Comparison of ENCODE assay signal across 8 mouse cellular contexts in the genomic region with DNA sequence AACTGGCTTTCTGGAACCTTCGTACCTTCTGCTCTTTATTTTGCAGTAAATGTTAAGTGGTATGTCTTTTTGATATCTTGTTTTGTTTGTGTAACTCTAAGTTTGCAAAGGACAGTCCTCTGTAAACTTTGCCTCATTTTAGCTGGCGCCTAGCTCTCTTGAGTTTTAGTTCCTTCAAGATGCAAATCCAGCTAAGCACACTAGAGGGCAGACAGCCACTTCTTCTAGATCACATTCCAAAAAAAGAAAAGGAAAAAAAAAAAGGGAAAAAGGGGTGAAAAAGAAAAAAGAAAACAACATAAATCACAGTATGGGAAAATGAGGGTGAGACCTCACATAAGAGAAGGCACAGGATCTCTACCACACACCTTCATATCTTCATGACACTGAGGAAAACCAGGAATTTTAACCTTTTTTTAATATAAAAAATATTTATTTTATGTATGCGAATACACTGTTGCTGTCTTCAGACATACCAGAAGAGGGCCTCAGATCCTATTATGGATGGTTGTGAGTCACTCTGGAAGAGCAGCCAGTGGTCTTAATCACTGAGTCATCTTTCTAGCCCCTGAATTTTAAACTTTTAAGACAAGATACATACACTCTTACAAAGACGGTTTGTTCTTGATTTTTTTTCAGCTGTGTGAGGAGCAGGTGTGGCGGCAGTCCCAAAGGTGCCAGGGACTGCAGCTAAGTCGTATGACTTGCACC. TPM values are rescaled to one million over a fixed set of nuclear protein-coding genes. Genes with fewer than 3 reads are reported as not detected.
A peak's percentile ranks its signal among the peaks of the same experiment; 100 is the strongest.
DNase-seq lines count a peak whose midpoint lies in the region; TF ChIP-seq lines count a peak whose summit lies in the region.
"Had no signal": no experiment of that assay in that cellular context is flagged by ENCODE, and none has a peak within 500 bp of the region (broad histone marks: within the 10 kb centered on the region; RNA-seq: fewer than 3 reads in every experiment).

No protein-coding gene starts in this region.

- 52% methylated on average over 6 of the region's 6 CpGs for WGBS in kidney, adult 2 months
- 24% methylated on average over 6 of the region's 6 CpGs for WGBS in lung, adult 2 months

- TF ChIP-seq POLR2A in kidney, adult 2 months (IDR thresholded peaks at IDR 0.05; ENCODE audit: low read depth, low read length) = no peak
- no peak for TF ChIP-seq POLR2A in lung, adult 2 months (IDR thresholded peaks at IDR 0.05; ENCODE audit: borderline replicate concordance, extremely low read depth, low read depth, low read length)

- DNase-seq in kidney, adult 2 months = peak; percentile 72
- no peak for DNase-seq in kidney, adult 11 months
- DNase-seq in adipocyte (ENCODE audit: low spot score) = peak; percentile 78
- peak; percentile 54 for DNase-seq in forelimb bud, embryonic 11.5 days (ENCODE audit: low read depth, low spot score)
- DNase-seq in lung, adult 2 months = peak; percentile 17
- peak; percentile 57 for DNase-seq in thymus, postnatal 0 days (ENCODE audit: low spot score)

- no peaks in the 10 kb centered on the region for H3K9me3 ChIP-seq in E14TG2a.4 (ENCODE audit: low read length)
- H3K9me3 ChIP-seq: embryonic facial prominence, embryonic 13.5 days had no signal

- peaks cover 15% of the 10 kb centered on the region for H3K4me1 ChIP-seq in kidney, adult 2 months (ENCODE audit: control insufficient read depth, insufficient read depth, low read length)
- peaks cover 18% of the 10 kb centered on the region for H3K4me1 ChIP-seq in E14TG2a.4 (replicated peaks; ENCODE audit: low read depth, low read length)
- H3K4me1 ChIP-seq in lung, adult 2 months (ENCODE audit: control insufficient read depth, insufficient read depth, low read length) = peaks cover 16% of the 10 kb centered on the region

- no peaks in the 10 kb centered on the region for H3K36me3 ChIP-seq in kidney, adult 2 months (ENCODE audit: control insufficient read depth, insufficient read depth, low read length)
- H3K36me3 ChIP-seq in E14TG2a.4 (ENCODE audit: insufficient read depth, low read length) = no peaks in the 10 kb centered on the region
- H3K36me3 ChIP-seq: embryonic facial prominence, embryonic 13.5 days had no signal

- TF ChIP-seq CTCF in kidney, adult 2 months (conservative IDR thresholded peaks at IDR 0.05; ENCODE audit: insufficient read depth, insufficient read length, low read depth, low read length) = peak; percentile 19; the same call in 1 of the 2 replicates
- TF ChIP-seq CTCF in E14TG2a.4 (conservative IDR thresholded peaks at IDR 0.05; ENCODE audit: low read length) = peak; percentile 51
- TF ChIP-seq CTCF in lung, adult 2 months (IDR thresholded peaks at IDR 0.05; ENCODE audit: insufficient read depth, low read length) = peak; percentile 24; the same call in 1 of the 2 replicates

- no peak overlapping the region for H3K4me3 ChIP-seq in kidney, adult 2 months (ENCODE audit: insufficient read depth, low read depth, low read length)
- no peak overlapping the region for H3K4me3 ChIP-seq in E14TG2a.4 (replicated peaks; ENCODE audit: low read length)
- no peak overlapping the region for H3K4me3 ChIP-seq in lung, adult 2 months (replicated peaks; ENCODE audit: extremely low read depth, low read depth, low read length)
- H3K4me3 ChIP-seq: embryonic facial prominence, embryonic 13.5 days had no signal

- H3K27ac ChIP-seq in kidney, adult 2 months (ENCODE audit: insufficient read depth, low read depth, low read length) = no peak overlapping the region
- H3K27ac ChIP-seq: embryonic facial prominence, embryonic 13.5 days had no signal

- H3K27me3 ChIP-seq in kidney, adult 2 months (replicated peaks; ENCODE audit: control insufficient read depth, insufficient read depth, low read length) = no peaks in the 10 kb centered on the region
- H3K27me3 ChIP-seq in E14TG2a.4 (ENCODE audit: insufficient read depth, low read length) = peaks cover 3% of the 10 kb centered on the region; the same call in 1 of the 2 replicates
- H3K27me3 ChIP-seq: embryonic facial prominence, embryonic 13.5 days had no signal

RNA-seq across cellular contexts. Expression of a gene that starts 32.9 kb away (rescaled TPM):
- 49.5 and 65.0 TPM in 2 replicates for polyA plus RNA-seq in kidney, adult 2 months (2012; rRNA removed)
- 68.7 and 107 TPM in 2 replicates for polyA plus RNA-seq in lung, adult 2 months (2012; rRNA removed)
- 105 and 107 TPM in 2 replicates for polyA plus RNA-seq in thymus, postnatal 0 days (2015; fragmentation: Nextera tagmentation; extraction: Ambion mirVana)
